Mouse (Mus musculus): ENCODE measurements around the gene Ppp1r12b.

GRCm38 (mm10) chr1:134996471-134996870, 40.7 kb upstream of the Ppp1r12b start:
- TF ChIP-seq CTCF (IDR thresholded peaks at IDR 0.05; ENCODE audit: low read depth) (no peak), EP300 (optimal IDR thresholded peaks at IDR 0.05) (no peak)
